Mouse (Mus musculus) forebrain, embryonic 15.5 days (tissue): ENCODE data around the gene Sgsm1. TPM values are rescaled to one million over a fixed set of nuclear protein-coding genes. Genes with fewer than 3 reads are reported as not detected.
A peak's percentile ranks its signal among the peaks of the same experiment; 100 is the strongest.

ENCODE experiments used
- ATAC-seq: fragments of 200-750 bp; cut with Nextera tagmentation; replicated peaks from 2 replicates; pipeline ENCODE4 v1.8.0; 2017; ENCODE audit warnings: mild to moderate bottlenecking, moderate TSS enrichment, moderate library complexity
- H3K27ac ChIP-seq: fragments of 300-500 bp; sonication (generic); replicated peaks from 2 replicates; pipeline ENCODE4 v1.5.1; 2015; ENCODE audit warnings: mild to moderate bottlenecking, inconsistent platforms
- H3K27me3 ChIP-seq: fragments of 300-500 bp; sonication (generic); 2 replicates; pipeline ENCODE4 v1.6.1; 2015; ENCODE audit warnings: inconsistent platforms
- H3K36me3 ChIP-seq: fragments of 300-500 bp; sonication (generic); 2 replicates; pipeline ENCODE4 v1.6.1; 2015; ENCODE audit warnings: mild to moderate bottlenecking, inconsistent platforms
- H3K4me1 ChIP-seq: fragments of 300-500 bp; sonication (generic); 2 replicates; pipeline ENCODE4 v1.6.1; 2015; ENCODE audit warnings: inconsistent platforms
- H3K4me2 ChIP-seq: fragments of 300-500 bp; sonication (generic); replicated peaks from 2 replicates; pipeline ENCODE4 v1.6.1; 2015; ENCODE audit warnings: mild to moderate bottlenecking, inconsistent platforms
- H3K4me3 ChIP-seq: fragments of 300-500 bp; sonication (generic); 2 replicates; pipeline ENCODE4 v1.5.1; 2015; ENCODE audit warnings: mild to moderate bottlenecking, inconsistent platforms
- H3K9ac ChIP-seq: fragments of 300-500 bp; sonication (generic); replicated peaks from 2 replicates; pipeline ENCODE4 v1.6.1; 2015; ENCODE audit warnings: mild to moderate bottlenecking, inconsistent platforms
- H3K9me3 ChIP-seq: fragments of 300-500 bp; sonication (generic); 2 replicates; pipeline ENCODE4 v1.6.1; 2016; ENCODE audit warnings: inconsistent platforms
- WGBS: fragments of 180-500 bp; shearing (Covaris S2); methylation state at CpG from one replicate; pipeline ENCODE4 v1.1.7; 2015; ENCODE audit warnings: mixed read lengths; 5-methylcytosine and 5-hydroxymethylcytosine counted together
- polyA plus RNA-seq: library from polyadenylated mRNA; unstranded; fragments of >200 nt; fragmentation: Nextera tagmentation; extraction: Ambion mirVana; gene quantifications from 2 replicates; pipeline ENCODE4 v1.2.1, GENCODE M21; 2015

Sgsm1 gene
- polyA plus RNA-seq, 1 experiment from 2014 or later: 15.7 TPM

- Histone ChIP-seq H3K4me1 (no peaks in the 10 kb centered on the region), H3K36me3 (peaks cover 15% of the 10 kb centered on the region; the same call in 1 of the 2 replicates), H3K9ac (no peak overlapping the region), H3K9me3 (no peaks in the 10 kb centered on the region), H3K4me2 (no peak overlapping the region), H3K27me3 (no peaks in the 10 kb centered on the region), H3K4me3 (no peak overlapping the region), H3K27ac (no peak overlapping the region)
- no peak for ATAC-seq
- WGBS: 76% methylated on average over 10 of the region's 10 CpGs
Measured at GRCm38 (mm10) chr5:113275839-113276238, 34.7 kb downstream of the Sgsm1 start.

- no peaks in the 10 kb centered on the region for H3K27me3 ChIP-seq
- H3K27ac ChIP-seq: no peak overlapping the region
- H3K4me2 ChIP-seq: no peak overlapping the region
- no peaks in the 10 kb centered on the region for H3K9me3 ChIP-seq
- no peaks in the 10 kb centered on the region for H3K4me1 ChIP-seq
- no peak overlapping the region for H3K4me3 ChIP-seq
- H3K9ac ChIP-seq: no peak overlapping the region
- 68% methylated on average over 11 of the region's 11 CpGs for WGBS
- peaks cover 17% of the 10 kb centered on the region; the same call in 1 of the 2 replicates for H3K36me3 ChIP-seq
- ATAC-seq: no peak
Measured at GRCm38 (mm10) chr5:113271207-113271811, 39.3 kb downstream of the Sgsm1 start.

GRCm38 (mm10) chr5:113270043-113270442 lies 40.5 kb downstream of the Sgsm1 start:
- H3K9me3 ChIP-seq: no peaks in the 10 kb centered on the region
- H3K4me1 ChIP-seq: no peaks in the 10 kb centered on the region
- H3K36me3 ChIP-seq: peaks cover 12% of the 10 kb centered on the region; the same call in 1 of the 2 replicates
- no peak overlapping the region for H3K4me3 ChIP-seq
- H3K27me3 ChIP-seq: no peaks in the 10 kb centered on the region
- ATAC-seq: no peak
- no peak overlapping the region for H3K27ac ChIP-seq
- no peak overlapping the region for H3K4me2 ChIP-seq
- WGBS: 84% methylated on average over 3 of the region's 3 CpGs
- H3K9ac ChIP-seq: no peak overlapping the region

- no peaks in the 10 kb centered on the region for H3K4me1 ChIP-seq
- H3K9ac ChIP-seq: no peak overlapping the region
- H3K27ac ChIP-seq: no peak overlapping the region
- H3K9me3 ChIP-seq: no peaks in the 10 kb centered on the region
- peak; percentile 48; the same call in 1 of the 2 replicates for ATAC-seq
- no peaks in the 10 kb centered on the region for H3K27me3 ChIP-seq
- H3K4me2 ChIP-seq: no peak overlapping the region
- no peak overlapping the region for H3K4me3 ChIP-seq
- peaks cover 11% of the 10 kb centered on the region; the same call in 1 of the 2 replicates for H3K36me3 ChIP-seq
Measured at GRCm38 (mm10) chr5:113268246-113268645, 42.3 kb downstream of the Sgsm1 start.

GRCm38 (mm10) chr5:113265637-113266036 lies 44.9 kb downstream of the Sgsm1 start:
- no peak overlapping the region for H3K9ac ChIP-seq
- no peak for ATAC-seq
- WGBS: 92% methylated on average over 8 of the region's 8 CpGs
- no peak overlapping the region for H3K27ac ChIP-seq
- H3K4me2 ChIP-seq: no peak overlapping the region
- H3K9me3 ChIP-seq: no peaks in the 10 kb centered on the region
- H3K27me3 ChIP-seq: no peaks in the 10 kb centered on the region
- H3K4me3 ChIP-seq: no peak overlapping the region
- no peaks in the 10 kb centered on the region for H3K4me1 ChIP-seq
- H3K36me3 ChIP-seq: peaks cover 5% of the 10 kb centered on the region; the same call in 1 of the 2 replicates

- Histone ChIP-seq H3K4me2 (no peak overlapping the region), H3K4me3 (no peak overlapping the region), H3K36me3 (0 out of 2 replicates have a peak, but pooled peaks cover 8% of the 10 kb centered on the region), H3K4me1 (no peaks in the 10 kb centered on the region), H3K9me3 (no peaks in the 10 kb centered on the region), H3K9ac (no peak overlapping the region), H3K27me3 (no peaks in the 10 kb centered on the region), H3K27ac (no peak overlapping the region)
- no peak for ATAC-seq
- WGBS: 95% methylated on average over 11 of the region's 11 CpGs
Measured at GRCm38 (mm10) chr5:113250806-113251205, 59.8 kb downstream of the Sgsm1 start.

GRCm38 (mm10) chr5:113249263-113249930 lies 61.2 kb downstream of the Sgsm1 start:
- H3K4me3 ChIP-seq: no peak overlapping the region
- H3K36me3 ChIP-seq: 0 out of 2 replicates have a peak, but pooled peaks cover 8% of the 10 kb centered on the region
- ATAC-seq: no peak
- no peak overlapping the region for H3K9ac ChIP-seq
- WGBS: 91% methylated on average over 8 of the region's 8 CpGs
- H3K27me3 ChIP-seq: no peaks in the 10 kb centered on the region
- no peaks in the 10 kb centered on the region for H3K4me1 ChIP-seq
- H3K4me2 ChIP-seq: no peak overlapping the region
- no peak overlapping the region for H3K27ac ChIP-seq
- no peaks in the 10 kb centered on the region for H3K9me3 ChIP-seq

- Histone ChIP-seq H3K9ac (no peak overlapping the region), H3K36me3 (no peaks in the 10 kb centered on the region), H3K4me1 (peaks cover 17% of the 10 kb centered on the region), H3K27me3 (no peaks in the 10 kb centered on the region), H3K27ac (no peak overlapping the region), H3K4me3 (no peak overlapping the region), H3K9me3 (no peaks in the 10 kb centered on the region), H3K4me2 (no peak overlapping the region)
- WGBS: 82% methylated on average over 5 of the region's 5 CpGs
- no peak for ATAC-seq
Measured at GRCm38 (mm10) chr5:113230196-113230595, 80.4 kb downstream of the Sgsm1 start.

- WGBS: 0% methylated on average over 13 of the region's 13 CpGs
- H3K36me3 ChIP-seq: no peaks in the 10 kb centered on the region
- H3K9ac ChIP-seq: peak within 1 kb of the TSS; percentile 40; the same call in 1 of the 2 replicates
- H3K4me1 ChIP-seq: peaks cover 18% of the 10 kb centered on the region
- no peaks in the 10 kb centered on the region for H3K27me3 ChIP-seq
- H3K9me3 ChIP-seq: 0 out of 2 replicates have a peak, but pooled peaks cover under 1% of the 10 kb centered on the region
- H3K4me3 ChIP-seq: peak within 1 kb of the TSS; percentile 22
- H3K4me2 ChIP-seq: peak within 1 kb of the TSS; percentile 44
- 0 out of 2 replicates have a peak within 1 kb of the TSS, but pooled peaks have one; percentile 8 for H3K27ac ChIP-seq
- peak; percentile 71 for ATAC-seq
Measured at GRCm38 (mm10) chr5:113226632-113227102, 83.9 kb downstream of the Sgsm1 start, which contains the start of gene Tmem211. Gene Tmem211, plus strand, starts transcription at chr5:113226909.

- peak overlapping the region; percentile 40; the same call in 1 of the 2 replicates for H3K9ac ChIP-seq
- 0 out of 2 replicates have a peak, but pooled peaks cover 5% of the 10 kb centered on the region for H3K9me3 ChIP-seq
- H3K4me1 ChIP-seq: peaks cover 19% of the 10 kb centered on the region
- ATAC-seq: peak; percentile 12; the same call in 1 of the 2 replicates
- WGBS: 13% methylated on average over 25 of the region's 25 CpGs
- H3K27me3 ChIP-seq: no peaks in the 10 kb centered on the region
- H3K36me3 ChIP-seq: no peaks in the 10 kb centered on the region
- peak overlapping the region; percentile 44 for H3K4me2 ChIP-seq
- H3K4me3 ChIP-seq: peak overlapping the region; percentile 22
- H3K27ac ChIP-seq: 0 out of 2 replicates have a peak overlapping the region, but pooled peaks have one; percentile 8
Measured at GRCm38 (mm10) chr5:113225686-113226435, 84.7 kb downstream of the Sgsm1 start.

- Histone ChIP-seq H3K27me3 (no peaks in the 10 kb centered on the region), H3K4me2 (peak overlapping the region; percentile 44), H3K4me1 (peaks cover 24% of the 10 kb centered on the region), H3K27ac (no peak overlapping the region), H3K9ac (no peak overlapping the region), H3K36me3 (no peaks in the 10 kb centered on the region), H3K4me3 (peak overlapping the region; percentile 22; the same call in 1 of the 2 replicates), H3K9me3 (0 out of 2 replicates have a peak, but pooled peaks cover 5% of the 10 kb centered on the region)
- 11% methylated on average over 10 of the region's 10 CpGs for WGBS
- ATAC-seq: no peak
Measured at GRCm38 (mm10) chr5:113225271-113225670, 85.3 kb downstream of the Sgsm1 start.
